Mouse (Mus musculus): Measurements from ENCODE around the gene Mief1. TPM values are rescaled to one million over a fixed set of nuclear protein-coding genes. Genes with fewer than 3 reads are reported as not detected.

The Mief1 gene
- 36.9 and 37.7 TPM in 2 replicates for polyA plus RNA-seq (2015; fragmentation: Nextera tagmentation; extraction: Ambion mirVana)

- Histone ChIP-seq H3K27ac (peak within 1 kb of the TSS; percentile 87), H3K9me3 (no peaks in the 10 kb centered on the region), H3K4me3 (peak within 1 kb of the TSS; percentile 89), H3K36me3 (peaks cover 31% of the 10 kb centered on the region), H3K27me3 (no peaks in the 10 kb centered on the region), H3K9ac (peak within 1 kb of the TSS; percentile 92), H3K4me2 (peak within 1 kb of the TSS; percentile 91), H3K4me1 (replicated peaks) (peaks cover 20% of the 10 kb centered on the region)
- peak; percentile 96 for ATAC-seq (ENCODE audit: low FRiP score)
- WGBS = under 1% methylated on average over 64 of the region's 67 CpGs
These were observed at the start of gene Mief1 for GRCm38 (mm10) chr15:80233733-80234509. Mief1 (plus strand) TSS chr15:80234018.

- ATAC-seq (ENCODE audit: low FRiP score) = no peak
- Histone ChIP-seq H3K27me3 (no peaks in the 10 kb centered on the region), H3K36me3 (no peaks in the 10 kb centered on the region), H3K4me1 (replicated peaks) (peaks cover 32% of the 10 kb centered on the region), H3K4me2 (no peak overlapping the region), H3K9me3 (no peaks in the 10 kb centered on the region), H3K9ac (no peak overlapping the region), H3K4me3 (no peak overlapping the region), H3K27ac (no peak overlapping the region)
- 85% methylated on average over 5 of the region's 5 CpGs for WGBS
These were observed 44.9 kb upstream of the Mief1 start for GRCm38 (mm10) chr15:80188927-80189326.

- Histone ChIP-seq H3K9ac (no peak overlapping the region), H3K27me3 (no peaks in the 10 kb centered on the region), H3K9me3 (no peaks in the 10 kb centered on the region), H3K4me2 (no peak overlapping the region), H3K36me3 (no peaks in the 10 kb centered on the region), H3K4me3 (no peak overlapping the region), H3K4me1 (replicated peaks) (peaks cover 34% of the 10 kb centered on the region), H3K27ac (no peak overlapping the region)
- ATAC-seq (ENCODE audit: low FRiP score) = no peak
- 63% methylated on average over 4 of the region's 4 CpGs for WGBS
These were observed 43.7 kb upstream of the Mief1 start for GRCm38 (mm10) chr15:80190075-80190474.

GRCm38 (mm10) chr15:80191585-80192245 lies 42.1 kb upstream of the Mief1 start:
- no peak overlapping the region for H3K27ac ChIP-seq
- H3K4me1 ChIP-seq (replicated peaks) = peaks cover 34% of the 10 kb centered on the region
- no peak overlapping the region for H3K4me2 ChIP-seq
- no peak overlapping the region for H3K9ac ChIP-seq
- no peaks in the 10 kb centered on the region for H3K27me3 ChIP-seq
- H3K36me3 ChIP-seq = 0 out of 2 replicates have a peak, but pooled peaks cover 2% of the 10 kb centered on the region
- no peaks in the 10 kb centered on the region for H3K9me3 ChIP-seq
- no peak for ATAC-seq (ENCODE audit: low FRiP score)
- WGBS = 62% methylated on average over 8 of the region's 8 CpGs
- H3K4me3 ChIP-seq = no peak overlapping the region

GRCm38 (mm10) chr15:80192246-80192585 lies 41.6 kb upstream of the Mief1 start:
- H3K4me3 ChIP-seq = no peak overlapping the region
- H3K4me2 ChIP-seq = no peak overlapping the region
- WGBS = 92% methylated on average over 6 of the region's 6 CpGs
- H3K9ac ChIP-seq = no peak overlapping the region
- H3K4me1 ChIP-seq (replicated peaks) = peaks cover 34% of the 10 kb centered on the region
- no peak overlapping the region for H3K27ac ChIP-seq
- peaks cover 4% of the 10 kb centered on the region; the same call in 1 of the 2 replicates for H3K36me3 ChIP-seq
- H3K27me3 ChIP-seq = no peaks in the 10 kb centered on the region
- H3K9me3 ChIP-seq = no peaks in the 10 kb centered on the region
- no peak for ATAC-seq (ENCODE audit: low FRiP score)

GRCm38 (mm10) chr15:80192847-80193246 lies 41.0 kb upstream of the Mief1 start:
- WGBS = 92% methylated on average over 7 of the region's 7 CpGs

GRCm38 (mm10) chr15:80199556-80199955 lies 34.3 kb upstream of the Mief1 start:
- peaks cover 9% of the 10 kb centered on the region for H3K36me3 ChIP-seq
- H3K9me3 ChIP-seq = no peaks in the 10 kb centered on the region
- no peak overlapping the region for H3K9ac ChIP-seq
- H3K27ac ChIP-seq = no peak overlapping the region
- ATAC-seq (ENCODE audit: low FRiP score) = no peak
- no peak overlapping the region for H3K4me2 ChIP-seq
- WGBS = 48% methylated on average over 2 of the region's 2 CpGs
- peaks cover 3% of the 10 kb centered on the region for H3K4me1 ChIP-seq (replicated peaks)
- no peak overlapping the region for H3K4me3 ChIP-seq
- H3K27me3 ChIP-seq = no peaks in the 10 kb centered on the region

More at GRCm38 (mm10) chr15:80192847-80193246, 41.0 kb upstream of the Mief1 start:
- Histone ChIP-seq H3K4me1 (replicated peaks) (peaks cover 34% of the 10 kb centered on the region), H3K27ac (no peak overlapping the region), H3K4me2 (no peak overlapping the region), H3K27me3 (no peaks in the 10 kb centered on the region), H3K4me3 (no peak overlapping the region), H3K36me3 (peaks cover 9% of the 10 kb centered on the region), H3K9me3 (no peaks in the 10 kb centered on the region), H3K9ac (no peak overlapping the region)
- ATAC-seq (ENCODE audit: low FRiP score) = no peak

GRCm38 (mm10) chr15:80202111-80202775 lies 31.6 kb upstream of the Mief1 start:
- H3K9ac ChIP-seq = no peak overlapping the region

GRCm38 (mm10) chr15:80203406-80203805 lies 30.4 kb upstream of the Mief1 start:
- no peaks in the 10 kb centered on the region; the same call in 1 of the 2 replicates for H3K36me3 ChIP-seq
- H3K4me2 ChIP-seq = no peak overlapping the region
- H3K4me1 ChIP-seq (replicated peaks) = peaks cover 8% of the 10 kb centered on the region
- ATAC-seq (ENCODE audit: low FRiP score) = no peak
- no peak overlapping the region for H3K9ac ChIP-seq
- H3K9me3 ChIP-seq = no peaks in the 10 kb centered on the region
- no peak overlapping the region for H3K4me3 ChIP-seq
- H3K27ac ChIP-seq = no peak overlapping the region
- 40% methylated on average over 4 of the region's 4 CpGs for WGBS
- H3K27me3 ChIP-seq = no peaks in the 10 kb centered on the region

More at GRCm38 (mm10) chr15:80202111-80202775, 31.6 kb upstream of the Mief1 start:
- WGBS = 87% methylated on average over 6 of the region's 6 CpGs
- Histone ChIP-seq H3K27ac (no peak overlapping the region), H3K9me3 (no peaks in the 10 kb centered on the region), H3K4me3 (no peak overlapping the region), H3K4me1 (replicated peaks) (peaks cover 3% of the 10 kb centered on the region), H3K4me2 (no peak overlapping the region), H3K27me3 (no peaks in the 10 kb centered on the region), H3K36me3 (peaks cover 4% of the 10 kb centered on the region)
- ATAC-seq (ENCODE audit: low FRiP score) = no peak

GRCm38 (mm10) chr15:80206057-80206565 lies 27.7 kb upstream of the Mief1 start:
- WGBS = 93% methylated on average over 3 of the region's 3 CpGs
- Histone ChIP-seq H3K27me3 (no peaks in the 10 kb centered on the region), H3K27ac (no peak overlapping the region), H3K4me3 (no peak overlapping the region), H3K9ac (no peak overlapping the region), H3K9me3 (no peaks in the 10 kb centered on the region), H3K36me3 (peaks cover 7% of the 10 kb centered on the region), H3K4me1 (replicated peaks) (peaks cover 11% of the 10 kb centered on the region), H3K4me2 (no peak overlapping the region)
- no peak for ATAC-seq (ENCODE audit: low FRiP score)

- no peak for ATAC-seq (ENCODE audit: low FRiP score)
- Histone ChIP-seq H3K9me3 (no peaks in the 10 kb centered on the region), H3K4me2 (no peak overlapping the region), H3K4me1 (replicated peaks) (peaks cover 7% of the 10 kb centered on the region; the same call in 1 of the 2 replicates), H3K9ac (no peak overlapping the region), H3K4me3 (no peak overlapping the region), H3K27me3 (no peaks in the 10 kb centered on the region), H3K36me3 (peaks cover 30% of the 10 kb centered on the region), H3K27ac (peak overlapping the region; percentile 40; the same call in 1 of the 2 replicates)
- 29% methylated on average over 4 of the region's 4 CpGs for WGBS
These were observed 25.4 kb upstream of the Mief1 start for GRCm38 (mm10) chr15:80208446-80208845.

- Histone ChIP-seq H3K4me2 (no peak overlapping the region), H3K4me3 (no peak overlapping the region), H3K9me3 (no peaks in the 10 kb centered on the region), H3K36me3 (peaks cover 53% of the 10 kb centered on the region), H3K27me3 (no peaks in the 10 kb centered on the region), H3K9ac (no peak overlapping the region), H3K4me1 (replicated peaks) (0 out of 2 replicates have a peak, but pooled peaks cover 3% of the 10 kb centered on the region), H3K27ac (no peak overlapping the region)
- no peak for ATAC-seq (ENCODE audit: low FRiP score)
These were observed 20.1 kb upstream of the Mief1 start for GRCm38 (mm10) chr15:80213688-80214087.
